Mouse (Mus musculus): ENCODE results near the gene Mxd1.

GRCm38 (mm10) chr6:86708072-86708774 lies 39.3 kb upstream of the Mxd1 start:
- TF ChIP-seq MAX (IDR thresholded peaks at IDR 0.05; ENCODE audit: low read depth) (no peak), POLR2A (IDR thresholded peaks at IDR 0.05; ENCODE audit: insufficient read length, low read depth) (no peak), POLR2AphosphoS2 (IDR thresholded peaks at IDR 0.05; ENCODE audit: insufficient read length, low read depth) (no peak), SRF (IDR thresholded peaks at IDR 0.05; ENCODE audit: control insufficient read depth, insufficient read length, low read depth) (no peak), CEBPB (IDR thresholded peaks at IDR 0.05; ENCODE audit: insufficient read depth, poor library complexity, severe bottlenecking) (no peak)
